Mouse (Mus musculus) gastrocnemius, postnatal 4 days (tissue): ENCODE data around the gene Sash1. TPM values are rescaled to one million over a fixed set of nuclear protein-coding genes. Genes with fewer than 3 reads are reported as not detected.
"Not testable (repeated sequence)": the region's sequence is repeated elsewhere in the genome, so short reads cannot be mapped to it uniquely, and the experiment has no call there.

Experiments used
- DNase-seq, 2 experiments: peaks; one replicate each; pipeline ENCODE4 v3.0.0; 2021 to 2022; ENCODE audit warnings: low spot score in 2 of 2, mixed read lengths in 2 of 2
- total RNA-seq, 2 experiments: library from RNA; stranded (reverse); gene quantifications; 2 replicates each; pipeline ENCODE4 v1.2.3; 2021

The Sash1 gene
- total RNA-seq, 2 experiments from 2014 or later, result 61.2 to 71.6 TPM

DNA sequence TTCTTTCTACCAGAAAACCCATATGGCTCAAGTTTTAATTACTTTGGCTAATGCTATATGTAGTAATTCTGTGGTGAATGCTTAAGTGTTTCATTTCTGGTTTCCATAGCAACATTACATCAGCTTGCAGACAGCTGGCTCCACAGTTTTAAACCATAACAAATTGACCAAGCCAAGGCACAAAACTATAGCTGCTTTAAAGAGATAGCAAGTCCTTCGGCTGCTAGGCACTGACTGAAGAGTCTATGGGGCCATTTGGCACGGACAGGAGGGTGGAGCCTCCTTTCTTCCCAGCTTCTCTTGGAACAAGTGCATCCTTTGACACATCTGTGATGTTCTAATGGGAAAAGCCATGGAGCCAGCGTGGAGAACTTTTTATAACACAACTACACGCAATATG, 125.3 kb downstream of the Sash1 start:
- DNase-seq, result peak in 1 of 2 experiments; percentile 70

DNA sequence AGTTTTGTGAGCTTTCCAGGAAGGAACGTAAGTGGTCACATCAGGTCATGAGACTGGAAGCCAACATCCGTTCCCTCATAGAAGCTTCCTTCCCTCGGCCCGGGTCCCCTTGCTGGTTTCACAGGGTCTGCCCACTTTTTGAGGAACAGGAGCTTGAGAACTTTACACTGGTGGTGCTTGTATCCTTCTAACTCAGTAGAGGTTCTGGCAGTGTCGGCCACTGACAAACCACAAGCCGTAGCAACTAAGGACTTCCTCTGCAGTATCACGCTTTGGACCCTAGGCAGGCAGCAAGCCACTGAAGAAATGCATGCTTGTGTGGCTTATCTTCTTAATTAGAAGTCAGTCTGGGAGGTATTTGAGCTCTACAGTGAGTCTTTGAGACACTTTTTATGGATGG, 126.6 kb downstream of the Sash1 start:
- no peak for DNase-seq

DNA sequence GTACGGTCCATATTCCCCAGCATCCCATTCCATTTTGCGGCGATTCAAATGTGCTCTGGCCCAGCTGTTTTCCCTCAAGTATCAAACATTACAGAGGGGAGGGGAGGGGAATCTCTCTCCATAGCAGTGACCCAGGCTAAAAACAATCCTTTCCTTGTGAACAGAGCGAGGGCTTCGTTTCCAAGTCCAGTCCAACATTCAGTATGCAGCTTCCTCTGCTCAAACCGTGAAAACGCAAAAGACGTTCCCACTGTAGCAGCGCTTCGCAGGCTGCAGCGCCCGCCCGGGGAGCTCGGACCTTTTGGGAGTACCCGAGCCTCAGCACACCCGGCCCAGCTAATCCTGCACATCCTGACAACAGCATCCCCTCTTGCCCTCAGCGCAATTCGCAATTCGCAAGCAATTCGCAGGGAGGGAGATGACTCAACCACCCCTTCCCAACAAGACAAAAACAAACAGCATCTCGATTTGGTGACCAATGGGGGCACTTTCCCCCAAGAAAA, 128.4 kb downstream of the Sash1 start:
- peak in 1 of 2 experiments; percentile 47 for DNase-seq

GRCm38 (mm10) chr10:8756604-8757354, 129.1 kb downstream of the Sash1 start:
- peak in 1 of 2 experiments; percentile 38 for DNase-seq

GRCm38 (mm10) chr10:8753377-8753776, 132.5 kb downstream of the Sash1 start:
- DNase-seq, result no peak

- peak in 1 of 2 experiments; percentile 82 for DNase-seq
Observed at GRCm38 (mm10) chr10:8752436-8752835, 133.4 kb downstream of the Sash1 start.

DNA sequence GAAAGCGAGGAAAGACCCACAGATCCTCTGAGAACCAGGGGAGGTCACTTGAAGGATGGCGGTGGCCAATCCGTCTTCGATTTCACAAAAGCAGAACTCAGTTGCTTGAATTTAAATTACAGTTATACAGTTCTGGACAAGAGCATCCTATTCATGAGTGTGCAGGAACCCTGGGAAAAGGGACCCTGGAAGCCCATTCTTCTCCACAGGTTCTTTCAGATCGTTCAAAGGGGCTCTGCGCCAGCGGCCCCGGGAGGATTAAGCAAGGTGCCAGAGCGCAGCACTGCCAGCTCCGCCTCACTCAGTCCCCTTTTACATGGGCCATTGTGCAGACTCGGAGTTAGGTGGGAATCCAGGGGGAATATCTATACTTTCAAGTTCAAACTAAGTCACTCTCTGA, 136.3 kb downstream of the Sash1 start:
- no peak for DNase-seq

GRCm38 (mm10) chr10:8747450-8748212, 138.2 kb downstream of the Sash1 start:
- DNase-seq, result no peak

- no peak for DNase-seq
Observed at GRCm38 (mm10) chr10:8746082-8746696, 139.7 kb downstream of the Sash1 start.

DNA sequence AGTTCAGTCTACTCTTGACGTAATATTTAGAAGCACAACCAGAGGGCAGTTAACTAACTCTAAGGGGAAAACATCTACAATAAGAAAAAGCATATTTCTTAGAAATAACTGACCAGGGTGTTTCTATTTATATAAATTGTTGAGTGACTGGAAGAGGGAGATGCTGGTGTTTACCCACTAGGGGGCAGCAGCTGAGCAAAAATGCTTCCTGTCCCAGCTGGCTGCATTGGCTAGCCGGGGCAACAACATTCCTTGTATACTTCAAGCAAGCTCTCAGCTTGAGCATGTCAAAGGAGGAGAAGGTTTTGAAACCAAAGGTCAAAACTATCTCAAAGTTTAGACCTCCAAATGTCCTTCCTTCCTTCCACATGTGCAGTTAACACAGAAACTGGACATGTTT, 143.0 kb downstream of the Sash1 start:
- DNase-seq, result peak in 1 of 2 experiments; percentile 75

DNA sequence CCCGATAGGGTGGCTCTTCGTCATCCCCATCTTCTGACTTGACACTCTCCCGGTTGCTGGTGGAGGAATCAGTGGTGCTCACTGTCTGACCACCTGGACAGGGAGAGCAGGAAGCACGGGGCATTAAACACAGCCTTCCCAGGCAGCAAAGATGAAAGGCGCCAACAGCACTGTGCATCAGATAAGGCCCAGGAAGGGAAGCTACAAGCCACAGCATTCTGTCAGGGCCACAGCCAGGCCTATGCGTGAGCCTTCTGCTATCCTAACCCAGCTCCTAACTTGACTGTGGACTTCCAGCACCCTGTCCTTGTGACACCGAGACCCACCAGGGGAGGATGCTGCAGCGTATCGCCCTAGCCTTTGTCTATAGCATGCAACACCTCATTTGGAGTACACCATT, 144.4 kb downstream of the Sash1 start:
- DNase-seq, result no peak

- no peak for DNase-seq
Observed at GRCm38 (mm10) chr10:8740797-8741196, 145.1 kb downstream of the Sash1 start.

- no peak for DNase-seq
Observed at GRCm38 (mm10) chr10:8729387-8730337, 156.2 kb downstream of the Sash1 start.

- DNase-seq, result no peak
Observed at GRCm38 (mm10) chr10:8719345-8719744, 166.5 kb downstream of the Sash1 start.

DNA sequence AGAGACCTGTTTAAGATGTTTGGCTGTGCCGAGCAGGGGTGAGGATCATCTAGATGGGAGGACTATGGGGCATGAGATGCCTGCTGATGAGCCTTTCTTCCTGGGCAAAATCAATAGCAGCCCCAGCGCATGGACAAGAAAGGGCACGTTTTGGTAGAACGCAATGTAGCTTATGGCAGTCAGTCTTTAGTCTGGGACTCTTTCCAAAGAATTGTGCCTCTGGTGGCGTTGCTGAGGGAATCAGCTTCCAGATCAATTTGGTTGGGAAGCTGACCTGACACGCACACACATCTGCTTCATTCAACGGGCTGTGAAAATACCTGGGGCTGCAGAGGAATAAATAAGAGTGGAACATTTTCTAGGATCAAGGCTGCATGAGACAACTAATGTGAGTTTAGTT, 167.0 kb downstream of the Sash1 start:
- no peak for DNase-seq

DNA sequence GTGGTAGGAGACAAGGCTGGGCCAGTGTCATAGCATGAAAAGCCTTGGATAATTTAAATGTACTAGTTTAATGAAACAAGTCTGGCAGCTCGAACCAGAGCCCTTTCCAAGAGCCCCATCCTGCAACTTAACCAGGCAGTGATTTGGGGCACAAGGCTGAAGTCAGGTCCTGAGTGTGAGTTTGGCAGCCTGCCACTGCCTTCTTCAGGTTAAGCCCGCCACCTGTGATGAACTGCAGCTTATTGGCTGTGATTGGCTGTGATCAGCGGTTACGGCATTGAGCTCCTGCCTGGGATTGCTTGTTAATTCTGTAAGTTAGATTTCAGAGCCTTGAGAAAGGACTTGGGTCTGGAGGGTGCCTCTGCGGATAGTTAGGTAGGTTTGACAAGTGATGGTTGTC, 168.7 kb downstream of the Sash1 start:
- no peak for DNase-seq

- DNase-seq, result peak; percentile 64 to 72
Observed at GRCm38 (mm10) chr10:8715679-8716284, 170.1 kb downstream of the Sash1 start.

GRCm38 (mm10) chr10:8696636-8697035, 189.2 kb downstream of the Sash1 start:
- not testable (repeated sequence) for DNase-seq

- DNase-seq, result no peak
Observed at GRCm38 (mm10) chr10:8693996-8694500, 191.8 kb downstream of the Sash1 start.

DNA sequence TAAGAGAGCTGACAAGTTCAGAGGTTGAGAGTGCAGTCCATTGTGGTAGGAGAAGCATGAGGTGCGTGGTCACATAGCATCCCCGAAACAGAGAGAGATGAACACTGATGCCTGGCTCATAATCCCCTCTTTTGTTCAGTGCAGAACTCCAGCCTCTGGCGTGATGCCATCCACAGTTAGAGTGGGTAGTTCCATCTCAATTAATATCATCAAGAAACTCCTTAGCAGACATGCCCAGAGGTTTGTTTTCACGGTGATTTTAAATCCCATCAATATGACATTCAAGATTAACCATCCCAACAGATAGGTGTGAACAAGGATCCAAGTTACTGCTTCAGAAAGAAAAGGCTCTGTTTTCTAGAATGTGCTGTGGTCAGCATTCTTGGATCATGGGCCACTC, 192.3 kb downstream of the Sash1 start:
- DNase-seq, result no peak
